Mouse (Mus musculus) hindbrain, embryonic 11.5 days (tissue): ENCODE measurements around the gene Zxdc. TPM values are rescaled to one million over a fixed set of nuclear protein-coding genes. Genes with fewer than 3 reads are reported as not detected.

Experiments used
- ATAC-seq: fragments of 200-750 bp; cut with Nextera tagmentation; 2 replicates; pipeline ENCODE4 v1.8.0; 2017; ENCODE audit warnings: mild to moderate bottlenecking, moderate TSS enrichment, moderate library complexity; ENCODE audit not compliant: low FRiP score
- DNase-seq: peaks from one replicate; pipeline ENCODE4 v3.0.0-alpha.2; 2015; ENCODE audit warnings: low spot score
- H3K27ac ChIP-seq: fragments of 300-500 bp; sonication (generic); 2 replicates; pipeline ENCODE4 v1.5.1; 2014; ENCODE audit warnings: mild to moderate bottlenecking, low read depth, low read length
- H3K27me3 ChIP-seq: fragments of 300-500 bp; sonication (generic); 2 replicates; pipeline ENCODE4 v1.6.1; 2014; ENCODE audit warnings: mild to moderate bottlenecking, low read length, moderate library complexity, mixed read lengths; ENCODE audit not compliant: control insufficient read depth, insufficient read depth
- H3K36me3 ChIP-seq: fragments of 300-500 bp; sonication (generic); 2 replicates; pipeline ENCODE4 v1.6.1; 2014; ENCODE audit warnings: mild to moderate bottlenecking, low read length, moderate library complexity, mixed read lengths; ENCODE audit not compliant: control insufficient read depth, insufficient read depth
- H3K4me1 ChIP-seq: fragments of 300-500 bp; sonication (generic); replicated peaks from 2 replicates; pipeline ENCODE4 v1.6.1; 2014; ENCODE audit warnings: low read length, mixed read lengths; ENCODE audit not compliant: control insufficient read depth, insufficient read depth
- H3K4me2 ChIP-seq: fragments of 300-500 bp; sonication (generic); replicated peaks from 2 replicates; pipeline ENCODE4 v1.6.1; 2014; ENCODE audit warnings: mild to moderate bottlenecking, low read depth, low read length
- H3K4me3 ChIP-seq: fragments of 300-500 bp; sonication (generic); 2 replicates; pipeline ENCODE4 v1.5.1; 2014; ENCODE audit warnings: low read depth, low read length
- H3K9ac ChIP-seq: fragments of 300-500 bp; sonication (generic); 2 replicates; pipeline ENCODE4 v1.6.1; 2014; ENCODE audit warnings: low read depth, low read length
- H3K9me3 ChIP-seq: fragments of 300-500 bp; sonication (generic); 2 replicates; pipeline ENCODE4 v1.6.1; 2016; ENCODE audit warnings: low read length; ENCODE audit not compliant: control insufficient read depth
- WGBS: fragments of 180-500 bp; shearing (Covaris S2); extraction: QIAGEN DNeasy Blood & Tissue Kit; methylation state at CpG from one replicate; pipeline ENCODE4 v1.1.7; 2014; 5-methylcytosine and 5-hydroxymethylcytosine counted together
- polyA plus RNA-seq: library from polyadenylated mRNA; unstranded; fragments of >200 nt; fragmentation: Nextera tagmentation; extraction: Ambion mirVana; gene quantifications from 2 replicates; pipeline ENCODE4 v1.2.1, GENCODE M21; 2014

Zxdc gene
- polyA plus RNA-seq, 1 experiment from 2014 or later, result 10.4 TPM

DNA sequence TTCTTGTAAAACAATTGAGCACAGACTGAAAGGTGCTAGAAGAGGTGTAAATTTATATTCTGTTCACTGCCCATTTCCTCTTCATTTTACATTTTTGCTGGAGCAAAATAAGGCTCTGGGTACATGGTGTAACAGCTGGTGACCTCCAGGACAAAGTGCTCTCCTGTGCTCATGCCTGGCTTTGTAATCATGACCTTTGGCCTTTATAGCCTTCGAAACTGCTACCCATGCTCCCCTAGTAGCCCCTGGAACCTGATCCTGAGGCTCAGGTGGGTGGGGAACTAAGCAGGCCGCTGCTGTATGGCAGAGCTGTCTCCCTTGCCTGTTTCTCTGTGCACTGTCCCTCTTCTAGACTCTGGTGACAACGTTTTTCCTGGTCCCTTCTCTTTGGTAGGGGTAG is 24.7 kb downstream of the Zxdc start:
- no peaks in the 10 kb centered on the region for H3K36me3 ChIP-seq
- H3K9me3 ChIP-seq, result no peaks in the 10 kb centered on the region
- no peak for ATAC-seq
- WGBS, result 63% methylated on average over 3 of the region's 3 CpGs
- no peak overlapping the region for H3K9ac ChIP-seq
- no peak overlapping the region for H3K4me2 ChIP-seq
- no peaks in the 10 kb centered on the region for H3K4me1 ChIP-seq
- H3K27ac ChIP-seq, result no peak overlapping the region
- H3K4me3 ChIP-seq, result no peak overlapping the region
- DNase-seq, result no peak
- H3K27me3 ChIP-seq, result no peaks in the 10 kb centered on the region

DNA sequence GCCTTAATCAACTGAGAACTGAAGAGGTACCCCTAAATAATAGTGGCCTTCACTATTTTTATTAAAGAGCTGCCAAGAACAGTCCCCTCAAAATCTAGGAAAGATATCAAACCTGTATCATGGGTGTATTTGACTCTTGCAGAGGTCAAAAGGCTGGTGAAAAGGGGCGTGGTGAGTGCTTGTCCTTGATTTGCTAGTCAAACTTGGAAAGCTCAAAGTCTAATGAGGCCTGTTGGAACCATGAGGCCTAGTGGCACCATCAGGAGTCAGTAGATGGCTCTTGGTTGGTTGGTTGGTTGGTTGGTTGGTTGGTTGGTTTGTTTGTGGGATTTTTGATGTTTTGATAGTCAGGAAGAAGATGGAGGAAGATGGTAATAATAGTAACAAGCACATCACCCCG is 26.5 kb downstream of the Zxdc start:
- no peaks in the 10 kb centered on the region for H3K36me3 ChIP-seq
- H3K27ac ChIP-seq, result no peak overlapping the region
- H3K9ac ChIP-seq, result no peak overlapping the region
- H3K4me1 ChIP-seq, result no peaks in the 10 kb centered on the region
- no peaks in the 10 kb centered on the region for H3K27me3 ChIP-seq
- no peak overlapping the region for H3K4me2 ChIP-seq
- no peaks in the 10 kb centered on the region for H3K9me3 ChIP-seq
- H3K4me3 ChIP-seq, result no peak overlapping the region
- DNase-seq (no peak), ATAC-seq (no peak)
- WGBS, result 96% methylated on average over 2 of the region's 2 CpGs

DNA sequence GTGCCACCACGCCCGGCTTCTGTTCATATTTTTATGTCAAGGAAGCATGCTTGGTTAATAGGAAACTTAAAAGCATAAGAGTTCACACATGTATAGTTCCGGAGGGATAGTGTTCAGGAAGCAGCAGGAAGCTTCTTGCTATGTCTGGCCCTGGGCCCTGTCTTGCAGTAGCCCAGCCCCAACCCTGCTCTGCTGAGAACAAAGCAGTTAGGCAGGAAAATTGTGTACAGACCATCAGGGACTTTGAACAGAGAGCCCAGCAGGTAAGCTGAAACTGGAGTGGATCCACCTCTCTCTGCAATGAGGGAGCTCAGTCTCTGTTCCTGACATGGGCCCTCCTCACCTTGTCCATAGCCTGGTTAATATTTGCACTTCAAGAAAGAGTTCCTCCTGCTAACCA is 28.0 kb downstream of the Zxdc start:
- no peaks in the 10 kb centered on the region for H3K9me3 ChIP-seq
- H3K4me3 ChIP-seq, result no peak overlapping the region
- H3K9ac ChIP-seq, result no peak overlapping the region
- no peak overlapping the region for H3K4me2 ChIP-seq
- DNase-seq (no peak), ATAC-seq (no peak)
- H3K36me3 ChIP-seq, result peaks cover 2% of the 10 kb centered on the region; the same call in 1 of the 2 replicates
- H3K4me1 ChIP-seq, result no peaks in the 10 kb centered on the region
- no peak overlapping the region for H3K27ac ChIP-seq
- WGBS, result 95% methylated on average over 3 of the region's 3 CpGs
- H3K27me3 ChIP-seq, result no peaks in the 10 kb centered on the region

DNA sequence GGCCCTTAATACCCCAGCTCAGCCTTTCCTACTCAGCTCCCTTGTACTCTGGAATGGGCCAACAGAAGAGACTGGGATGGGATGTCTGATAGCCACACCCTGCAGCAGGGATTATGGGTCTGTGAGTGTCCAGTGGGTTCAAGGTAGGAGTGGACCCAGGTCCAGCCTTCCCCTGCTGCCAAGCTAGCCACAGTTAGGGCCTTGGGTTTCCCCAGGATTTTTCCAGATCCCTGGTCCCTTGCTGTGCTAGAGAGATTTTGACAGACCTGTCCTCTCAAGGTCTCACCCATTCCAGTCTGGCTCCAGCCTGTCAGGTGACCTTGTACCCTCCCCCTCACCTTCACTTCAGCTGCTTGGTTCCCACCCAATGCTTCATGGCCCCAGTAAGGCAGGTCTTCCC is 39.3 kb downstream of the Zxdc start:
- no peak overlapping the region for H3K9ac ChIP-seq
- H3K9me3 ChIP-seq, result no peaks in the 10 kb centered on the region
- DNase-seq, result no peak
- H3K4me2 ChIP-seq, result no peak overlapping the region
- no peak for ATAC-seq
- H3K27ac ChIP-seq, result no peak overlapping the region
- no peaks in the 10 kb centered on the region for H3K36me3 ChIP-seq
- H3K4me3 ChIP-seq, result no peak overlapping the region
- H3K4me1 ChIP-seq, result no peaks in the 10 kb centered on the region
- no peaks in the 10 kb centered on the region for H3K27me3 ChIP-seq

DNA sequence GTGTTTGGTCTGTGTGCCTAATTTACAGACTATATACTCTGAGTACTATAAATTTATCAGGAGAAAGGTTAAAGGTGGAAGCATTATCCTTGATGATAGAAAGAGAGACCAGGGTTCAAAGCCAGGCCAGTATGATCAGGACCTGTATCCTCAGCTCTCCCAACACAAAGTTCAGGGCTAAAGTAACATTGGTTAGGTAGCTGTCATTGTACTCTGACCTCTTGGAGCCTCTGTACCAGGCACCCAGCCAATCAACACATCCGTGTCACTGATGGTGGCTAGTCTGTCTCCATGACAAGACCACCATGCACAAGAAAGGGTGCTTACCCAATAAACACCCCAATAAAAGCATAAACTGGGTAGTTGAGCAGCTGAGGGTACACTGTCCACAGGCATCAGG is 41.7 kb downstream of the Zxdc start:
- Histone ChIP-seq H3K36me3 (no peaks in the 10 kb centered on the region), H3K27me3 (no peaks in the 10 kb centered on the region), H3K4me3 (no peak overlapping the region), H3K4me2 (no peak overlapping the region), H3K9ac (no peak overlapping the region), H3K27ac (no peak overlapping the region), H3K4me1 (no peaks in the 10 kb centered on the region), H3K9me3 (no peaks in the 10 kb centered on the region)
- WGBS, result 92% methylated on average over 1 of the region's 1 CpGs
- ATAC-seq, result no peak
- DNase-seq, result no peak

DNA sequence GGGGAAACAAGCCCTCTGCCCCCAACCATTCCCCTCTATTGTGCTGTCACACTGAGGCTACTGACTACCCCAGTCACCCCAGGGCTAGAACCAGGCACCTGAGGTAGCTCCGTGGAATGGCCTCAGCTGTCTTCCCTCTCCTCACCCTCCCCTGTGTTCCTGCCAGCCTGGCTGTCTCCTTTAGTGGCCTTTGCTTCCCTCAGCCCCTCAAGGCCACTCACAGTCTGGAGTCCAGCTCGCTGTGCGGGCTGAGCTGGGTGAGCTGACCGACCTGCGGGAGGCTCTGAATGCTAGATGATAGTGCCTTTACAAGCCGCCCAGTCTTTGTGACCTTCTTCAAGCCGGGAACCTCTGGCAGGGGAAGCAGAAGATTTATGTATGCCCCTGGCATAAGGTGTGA is 42.6 kb downstream of the Zxdc start:
- Histone ChIP-seq H3K9me3 (no peaks in the 10 kb centered on the region), H3K9ac (no peak overlapping the region), H3K27ac (no peak overlapping the region), H3K27me3 (no peaks in the 10 kb centered on the region), H3K36me3 (no peaks in the 10 kb centered on the region), H3K4me2 (no peak overlapping the region), H3K4me1 (no peaks in the 10 kb centered on the region), H3K4me3 (no peak overlapping the region)
- DNase-seq (no peak), ATAC-seq (no peak)
- WGBS, result 86% methylated on average over 7 of the region's 7 CpGs

DNA sequence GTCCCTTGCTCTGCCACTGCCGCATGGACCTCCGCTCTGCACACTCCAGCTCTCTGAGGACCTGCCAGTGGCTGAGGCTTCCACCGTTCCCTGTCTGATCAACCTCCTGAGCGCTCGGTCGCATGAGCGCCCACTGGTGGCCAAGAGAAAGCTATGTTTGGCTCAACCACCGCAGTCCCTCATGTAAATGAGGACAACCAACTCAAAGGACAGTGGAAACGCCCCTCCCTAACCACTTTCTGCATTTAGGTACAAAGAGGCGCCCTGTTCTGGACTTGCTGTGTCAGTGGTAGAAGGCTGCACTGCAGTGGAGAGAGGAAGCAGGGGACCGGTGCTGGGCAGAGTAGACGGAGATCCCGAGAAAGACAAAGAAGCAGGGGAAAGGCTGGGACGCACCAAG is 53.3 kb downstream of the Zxdc start:
- 6% methylated on average over 14 of the region's 14 CpGs for WGBS
- Histone ChIP-seq H3K4me3 (0 out of 2 replicates have a peak overlapping the region, but pooled peaks have one; percentile 10), H3K27ac (no peak overlapping the region), H3K4me1 (no peaks in the 10 kb centered on the region), H3K4me2 (peak overlapping the region; percentile 43), H3K9ac (peak overlapping the region; percentile 53), H3K9me3 (no peaks in the 10 kb centered on the region), H3K27me3 (peaks cover 2% of the 10 kb centered on the region; the same call in 1 of the 2 replicates), H3K36me3 (no peaks in the 10 kb centered on the region)
- peak; percentile 91 for DNase-seq
- peak; percentile 86 for ATAC-seq

DNA sequence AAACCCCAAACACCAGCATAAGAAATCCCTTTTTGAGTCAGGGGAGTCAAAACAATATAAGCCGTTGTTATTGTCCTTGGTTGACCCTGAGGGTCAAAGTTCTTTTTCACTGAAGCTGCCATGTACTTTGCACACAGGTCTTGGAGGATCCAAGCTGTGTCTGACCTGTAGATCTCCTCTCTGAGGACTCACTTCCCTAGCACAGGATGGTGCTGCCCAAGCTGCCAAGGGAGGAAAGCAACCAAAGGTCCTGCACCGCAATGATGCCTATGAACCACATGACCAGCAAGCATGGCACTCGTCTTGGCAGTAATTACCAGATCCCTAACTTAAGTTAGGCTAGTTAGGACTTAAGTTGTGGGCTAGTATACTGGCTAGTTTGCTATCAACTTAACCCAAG is 56.1 kb downstream of the Zxdc start:
- DNase-seq (no peak), ATAC-seq (no peak)
- Histone ChIP-seq H3K9ac (no peak overlapping the region), H3K4me2 (no peak overlapping the region), H3K9me3 (no peaks in the 10 kb centered on the region), H3K4me1 (no peaks in the 10 kb centered on the region), H3K27me3 (peaks cover 2% of the 10 kb centered on the region; the same call in 1 of the 2 replicates), H3K27ac (no peak overlapping the region), H3K36me3 (no peaks in the 10 kb centered on the region), H3K4me3 (no peak overlapping the region)
- 81% methylated on average over 3 of the region's 3 CpGs for WGBS

DNA sequence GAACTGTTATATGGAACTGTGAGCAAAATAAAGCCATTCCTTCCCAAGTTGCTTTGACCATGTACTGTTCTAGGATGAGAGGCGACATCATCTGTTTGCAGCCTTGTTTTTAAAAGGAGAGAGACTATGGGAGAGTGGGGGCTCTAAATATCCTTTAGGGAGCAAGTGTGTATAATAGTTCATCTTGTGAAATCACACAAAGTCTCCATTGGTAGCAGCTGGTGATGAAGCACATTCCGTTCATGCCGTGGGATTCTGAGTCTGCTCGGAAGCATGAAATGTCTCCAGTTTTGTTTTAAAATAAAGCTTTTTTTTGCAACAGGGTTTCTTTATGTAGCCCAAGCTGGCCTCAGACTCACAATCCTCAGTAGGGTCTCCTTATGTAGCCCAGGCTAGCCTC is 56.7 kb downstream of the Zxdc start:
- WGBS, result 88% methylated on average over 4 of the region's 4 CpGs
- ATAC-seq, result no peak

More for the DNA sequence above, 56.7 kb downstream of the Zxdc start:
- H3K4me2 ChIP-seq, result no peak overlapping the region
- H3K9me3 ChIP-seq, result no peaks in the 10 kb centered on the region
- no peak overlapping the region for H3K9ac ChIP-seq
- DNase-seq, result no peak
- H3K4me1 ChIP-seq, result no peaks in the 10 kb centered on the region
- no peak overlapping the region for H3K4me3 ChIP-seq
- no peaks in the 10 kb centered on the region for H3K36me3 ChIP-seq
- peaks cover 2% of the 10 kb centered on the region; the same call in 1 of the 2 replicates for H3K27me3 ChIP-seq
- H3K27ac ChIP-seq, result no peak overlapping the region
